In the genomic region with DNA sequence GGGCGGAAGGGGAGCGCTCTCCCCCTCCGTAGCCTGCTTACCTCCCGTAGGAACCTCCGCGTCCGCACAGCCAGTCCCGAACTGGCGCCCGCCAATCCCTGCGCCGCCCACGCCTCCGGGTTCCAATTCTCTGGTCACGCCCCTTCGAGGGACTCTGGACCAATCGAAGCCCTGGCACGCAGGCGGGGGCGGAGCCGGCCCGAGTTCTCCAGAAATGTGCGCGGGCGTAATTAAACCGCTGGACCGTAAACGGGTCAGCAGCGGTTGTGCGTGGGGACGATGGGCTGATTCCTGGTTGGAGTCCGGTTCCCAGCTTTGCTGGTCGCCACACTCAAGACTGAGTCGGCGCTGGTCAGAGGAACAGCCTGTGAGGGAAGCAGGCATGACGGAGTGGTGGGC, we compare ENCODE assay signal across 8 mouse cellular contexts. TPM values are rescaled to one million over a fixed set of nuclear protein-coding genes. Genes with fewer than 3 reads are reported as not detected.
A peak's percentile ranks its signal among the peaks of the same experiment; 100 is the strongest.
DNase-seq lines count a peak whose midpoint lies in the region; ATAC-seq lines count a peak whose summit lies in the region.

Plekhf1 (minus strand) TSS at position 117 of the 399 bp plus-strand sequence.

- H3K36me3 ChIP-seq in intestine, embryonic 16.5 days (ENCODE audit: control insufficient read depth, insufficient read depth, low read length), result no peaks in the 10 kb centered on the region

- H3K9ac ChIP-seq in intestine, embryonic 16.5 days (ENCODE audit: low read depth, low read length), result peak within 1 kb of the TSS; percentile 79

- peak within 1 kb of the TSS; percentile 71 for H3K4me3 ChIP-seq in intestine, embryonic 16.5 days (ENCODE audit: low read length)

- H3K4me1 ChIP-seq in intestine, embryonic 16.5 days (ENCODE audit: control insufficient read depth, insufficient read depth, low read length), result peaks cover 11% of the 10 kb centered on the region; the same call in 1 of the 2 replicates

- H3K27me3 ChIP-seq in intestine, embryonic 16.5 days (replicated peaks; ENCODE audit: control insufficient read depth, insufficient read depth, low read length), result peaks cover 2% of the 10 kb centered on the region; the same call in 1 of the 2 replicates

- H3K9me3 ChIP-seq in intestine, embryonic 16.5 days (ENCODE audit: control insufficient read depth, low read length), result no peaks in the 10 kb centered on the region

- H3K27ac ChIP-seq in intestine, embryonic 16.5 days (ENCODE audit: low read length), result peak within 1 kb of the TSS; percentile 73

- peak; percentile 96 for DNase-seq in adrenal gland, postnatal 10 days
- DNase-seq in embryo, embryonic 9.5 days (ENCODE audit: extremely low spot score), result peak; percentile 94
- DNase-seq in gastrocnemius, postnatal 4 days (ENCODE audit: low spot score in 2 of 2), result peak; percentile 93 to 96
- peak; percentile 74 to 83 for DNase-seq in left cerebral cortex, postnatal 25 days (ENCODE audit: low spot score in 2 of 2)
- DNase-seq in mesoderm, embryonic 11.5 days (ENCODE audit: low read depth, low spot score), result peak; percentile 95
- peak; percentile 76 for DNase-seq in right cerebral cortex, postnatal 25 days
- peak; percentile 94 to 96 for DNase-seq in urinary bladder, postnatal 36 days (ENCODE audit: low spot score in 2 of 2)

- whole genome bisulfite sequencing in intestine, embryonic 16.5 days, result under 1% methylated on average over 36 of the region's 36 CpGs

- intact Hi-C loops in left cerebral cortex, postnatal 25 days (cut with DNase I), result no loop called here

- peak within 1 kb of the TSS; percentile 82 for H3K4me2 ChIP-seq in intestine, embryonic 16.5 days (ENCODE audit: low read depth, low read length)

- ATAC-seq in intestine, embryonic 16.5 days, result peak; percentile 95

RNA-seq across cellular contexts. Expression of gene Plekhf1, which starts in this region (rescaled TPM):
- 1 to 10 TPM; 4.2 to 6.1 TPM for total RNA-seq in adrenal gland, postnatal 10 days (2021)
- 1 to 10 TPM; 5.8 to 6.5 TPM for total RNA-seq in gastrocnemius, postnatal 4 days (2021)
- polyA plus RNA-seq in intestine, embryonic 16.5 days (2015; fragmentation: Nextera tagmentation; extraction: Ambion mirVana), result 4.5 and 4.8 TPM in 2 replicates
- total RNA-seq in left cerebral cortex, postnatal 25 days (2021), result 1 to 10 TPM; 1.4 TPM

Comparison
In these comparisons a context has a peak if more than half of its experiments do, and no peak if none do; other contexts are left out.
1. Peak in every context shown above with its lines: DNase-seq, ATAC-seq, H3K4me3 ChIP-seq and H3K27ac ChIP-seq.